Mouse (Mus musculus) heart, postnatal 36 days (tissue): ENCODE measurements around the gene Klri1. TPM values are rescaled to one million over a fixed set of nuclear protein-coding genes. Genes with fewer than 3 reads are reported as not detected.
"Not testable (repeated sequence)": the region's sequence is repeated elsewhere in the genome, so short reads cannot be mapped to it uniquely, and the experiment has no call there.

ENCODE experiments used
- DNase-seq, 2 experiments: peaks; one replicate each; pipeline ENCODE4 v3.0.0; 2021 to 2022
- intact Hi-C: fragments of 180-260 bp; cut with DNase I; formaldehyde crosslinking; loops from one replicate; pipeline ENCODE4 v1.15.1; 2025
- microRNA-seq, 2 experiments: library from miRNA; unstranded; fragments of <30 nt; microRNA quantifications; one replicate each; pipeline ENCODE4 v1.2.0; 2021; ENCODE audit warnings: borderline number of aligned reads in 2 of 2
- total RNA-seq, 2 experiments: library from RNA; stranded (reverse); gene quantifications; 2 replicates each; pipeline ENCODE4 v1.2.3; 2021

The Klri1 gene
- total RNA-seq = not detected

DNA sequence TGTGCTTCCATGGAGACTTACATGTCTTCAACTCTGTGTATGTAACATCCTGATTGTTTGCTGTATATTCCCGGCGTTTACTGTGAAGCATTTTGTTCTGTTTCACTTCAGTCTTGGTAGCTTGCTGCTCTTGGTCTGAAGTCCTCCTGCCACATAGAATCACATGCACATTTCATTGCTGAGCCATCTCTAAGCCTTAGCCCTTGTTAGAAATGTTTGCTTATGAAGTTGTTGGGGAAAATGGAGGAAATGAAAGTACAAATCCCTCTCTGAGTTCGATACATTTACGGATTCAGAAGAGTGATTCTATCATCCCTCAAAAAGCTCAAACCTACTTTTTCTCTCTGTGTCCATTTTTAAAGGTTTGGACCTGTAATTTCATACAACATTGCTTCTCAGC, at the start of gene Klri1:
Klri1 (minus strand) TSS at position 101 of the 400 bp plus-strand sequence.
- DNase-seq = no peak
- intact Hi-C loops = no loop called here

- no peak for DNase-seq
Observed at GRCm38 (mm10) chr6:129747654-129748032, 30.7 kb upstream of the Klri1 start.

DNA sequence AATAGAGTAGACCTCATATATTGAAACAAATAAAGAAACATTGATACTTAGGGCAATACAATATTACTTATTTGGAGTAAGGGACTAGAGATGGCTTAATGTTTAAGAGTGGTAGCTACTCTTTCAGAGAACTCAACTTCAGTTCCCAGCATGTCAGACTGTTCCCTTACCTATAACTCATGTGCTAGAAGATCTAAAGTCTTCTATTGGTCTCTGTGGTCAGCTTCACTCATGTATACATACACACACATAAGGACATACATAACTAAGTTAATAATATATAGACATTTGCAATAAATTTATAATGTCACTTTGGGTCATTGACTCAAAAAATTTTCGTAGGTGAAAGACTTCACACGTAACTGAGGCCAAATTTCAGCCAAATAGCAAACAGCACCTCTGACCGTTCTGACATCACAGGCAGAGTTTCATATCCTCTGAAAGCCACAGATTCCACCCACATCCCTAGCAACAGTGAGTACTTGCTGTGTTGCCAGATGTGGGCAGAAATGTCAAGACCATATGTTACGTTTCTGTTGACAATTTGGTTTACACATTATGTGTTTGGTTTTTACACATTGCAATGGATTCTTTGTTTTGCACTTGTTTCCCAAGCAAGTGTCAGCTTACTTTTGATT, 30.2 kb upstream of the Klri1 start:
- DNase-seq = no peak
- intact Hi-C loops = no loop called here

More at GRCm38 (mm10) chr6:129747654-129748032, 30.7 kb upstream of the Klri1 start:
- intact Hi-C loops = no loop called here

GRCm38 (mm10) chr6:129746151-129746550, 29.2 kb upstream of the Klri1 start:
- DNase-seq = no peak
- intact Hi-C loops = no loop called here

DNA sequence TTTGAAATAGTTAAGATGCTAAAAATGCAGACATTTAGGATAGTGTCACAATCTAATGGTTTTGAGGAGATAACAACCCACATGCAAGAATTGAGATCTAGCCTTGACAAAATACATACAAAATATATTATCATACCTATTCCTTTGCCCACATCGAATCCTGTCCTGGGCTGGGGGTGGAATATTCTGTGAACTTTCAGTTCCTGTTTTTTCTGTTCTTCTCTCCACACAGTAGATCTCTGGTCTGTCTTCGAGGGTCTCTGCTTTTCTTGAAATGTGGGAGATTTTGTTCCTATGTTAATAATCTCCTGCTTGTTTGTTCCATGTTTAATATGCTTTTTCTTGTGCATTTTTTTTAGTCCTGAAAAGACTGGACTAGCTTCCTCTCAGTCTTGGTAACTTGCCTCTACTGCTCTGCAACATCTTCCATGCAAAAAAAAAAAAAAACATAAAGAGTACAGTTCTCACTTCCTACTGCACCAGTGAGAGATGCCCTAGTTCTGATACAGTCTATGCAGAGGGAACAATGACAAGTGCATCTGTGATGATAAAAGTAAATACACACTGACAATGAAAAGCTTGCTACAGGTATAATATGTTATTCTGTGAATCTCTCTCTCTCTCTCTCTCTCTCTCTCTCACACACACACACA, 23.3 kb upstream of the Klri1 start, which contains the start of gene Klri2:
Klri2 (minus strand) TSS at position 416 of the 653 bp plus-strand sequence.
- DNase-seq = no peak
- intact Hi-C loops = no loop called here

- DNase-seq = no peak
- intact Hi-C loops = no loop called here
Observed at GRCm38 (mm10) chr6:129736414-129736813, 19.5 kb upstream of the Klri1 start.

DNA sequence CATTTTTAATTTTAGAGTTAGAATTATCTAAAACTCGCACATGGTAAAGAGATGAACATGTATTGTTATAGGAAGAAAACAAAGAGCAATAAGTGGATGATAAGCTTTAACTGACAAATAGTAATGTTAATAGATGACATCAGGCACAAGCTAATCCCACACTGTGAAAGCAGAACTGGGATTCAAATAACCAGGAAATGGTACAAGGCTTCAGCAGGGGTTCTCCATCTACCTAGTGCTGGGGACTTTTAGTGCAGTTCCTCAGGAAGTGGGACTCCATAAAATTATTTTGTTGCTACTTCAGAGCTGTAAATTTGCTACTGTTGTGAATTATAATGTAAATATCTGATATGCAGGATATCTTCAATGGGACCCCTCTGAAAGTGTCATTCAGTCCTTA, 10.3 kb upstream of the Klri1 start:
- no peak for DNase-seq
- intact Hi-C loops = no loop called here

- intact Hi-C loops = no loop called here
- no peak for DNase-seq
Observed at GRCm38 (mm10) chr6:129721390-129721789, 4.5 kb upstream of the Klri1 start.

GRCm38 (mm10) chr6:129720487-129720886, 3.6 kb upstream of the Klri1 start:
- intact Hi-C loops = no loop called here
- no peak for DNase-seq

DNA sequence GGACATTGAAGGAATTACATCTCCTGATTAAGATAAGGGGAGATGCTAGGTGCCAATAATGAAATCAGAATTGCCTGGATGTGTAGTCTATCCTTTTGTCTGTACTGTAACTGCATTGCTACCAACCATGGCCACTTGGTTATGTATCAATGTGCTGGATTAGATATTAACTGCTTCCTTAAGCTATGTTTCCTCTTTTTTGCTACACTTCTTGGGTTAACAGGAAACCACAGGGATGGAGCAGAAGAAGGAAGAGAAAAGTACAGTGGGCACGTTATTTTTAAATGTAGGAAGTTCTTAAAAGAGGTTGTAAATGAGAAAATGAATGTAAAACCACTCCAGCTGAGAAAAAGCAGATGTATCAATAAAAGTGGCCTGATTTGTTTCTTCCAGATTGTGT, 3.4 kb downstream of the Klri1 start:
- intact Hi-C loops = no loop called here
- DNase-seq = no peak

DNA sequence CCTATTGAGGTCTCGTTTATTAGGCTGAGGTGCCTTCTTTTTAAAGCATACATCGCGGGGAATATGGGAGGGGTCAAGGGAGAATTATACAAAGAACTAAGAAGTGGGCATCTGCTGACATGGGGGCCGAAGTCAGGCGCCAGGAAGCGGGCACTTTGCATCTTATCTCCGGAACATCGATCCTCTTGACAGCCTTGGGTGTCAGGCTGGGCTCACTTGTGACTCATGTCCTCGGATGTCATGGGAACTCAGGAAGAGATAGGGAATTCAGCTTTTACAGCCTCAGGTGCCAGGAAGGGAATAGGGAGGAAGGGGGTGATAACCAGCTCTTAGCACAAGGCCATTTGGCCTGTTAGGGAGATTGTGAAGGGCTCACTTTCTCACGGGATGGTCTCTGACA, 25.5 kb downstream of the Klri1 start:
- DNase-seq, intact Hi-C loops: not testable (repeated sequence)

GRCm38 (mm10) chr6:129680379-129680778, 36.6 kb downstream of the Klri1 start:
- DNase-seq = no peak
- intact Hi-C loops = no loop called here

DNA sequence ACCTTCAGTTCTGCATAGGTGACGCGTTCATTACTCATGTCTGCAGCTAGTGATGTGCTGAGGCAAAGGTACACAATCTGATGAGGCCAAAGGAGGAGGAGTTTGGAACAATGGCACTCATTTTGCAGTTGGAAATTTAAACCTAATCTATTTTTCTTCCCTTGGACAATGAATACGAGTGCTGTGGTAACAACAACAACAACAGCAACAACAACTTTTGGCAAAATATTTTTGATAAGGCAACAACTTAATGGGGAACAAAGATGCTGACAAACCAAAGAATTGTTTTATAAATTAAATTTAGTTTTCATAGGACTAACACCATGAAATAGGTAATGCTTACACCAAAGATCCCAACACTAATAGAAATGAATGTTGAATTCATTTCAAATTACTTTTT, 38.1 kb downstream of the Klri1 start, which contains the start of gene Klrc1:
Klrc1 (minus strand) TSS at position 101 of the 400 bp plus-strand sequence.
- no peak for DNase-seq
- intact Hi-C loops = no loop called here

- DNase-seq, intact Hi-C loops: not testable (repeated sequence)
Observed at GRCm38 (mm10) chr6:129661301-129661700, 55.6 kb downstream of the Klri1 start.

- intact Hi-C loops, DNase-seq: not testable (repeated sequence)
Observed at GRCm38 (mm10) chr6:129660589-129660988, 56.3 kb downstream of the Klri1 start, which contains the start of gene Klrc2. Gene Klrc2, minus strand, starts transcription at chr6:129660689.

Small RNA genes within 50 kb of the gene (microRNA-seq; reads per million reads assigned to microRNA genes)
- 0 reads per million in 2 experiments for gene Mir680-1

Other genes with a start within 250 kb of the Klri1 start
- under 1 TPM; 0.08 to 0.16 TPM for gene Olr1, start 210.0 kb downstream of the Klri1 start, total RNA-seq
- gene Tmem52b, start 204.6 kb downstream of the Klri1 start, total RNA-seq = not detected
- 100 to 1,000 TPM; 151 to 152 TPM for gene Gabarapl1, start 184.0 kb downstream of the Klri1 start, total RNA-seq
- gene Klre1, start 139.2 kb downstream of the Klri1 start, total RNA-seq = not detected
- under 1 TPM in 1 of 2 experiments, not detected in 1; 0.38 TPM for gene Klrd1, start 125.3 kb downstream of the Klri1 start, total RNA-seq
- under 1 TPM in 1 of 2 experiments, not detected in 1; 0.19 TPM for gene Klrk1, start 93.3 kb downstream of the Klri1 start, total RNA-seq
- not detected for gene Klrc3, start 73.8 kb downstream of the Klri1 start, total RNA-seq
- gene Klrc2, start 56.4 kb downstream of the Klri1 start, total RNA-seq = not detected
- gene Klrc1, start 38.2 kb downstream of the Klri1 start, total RNA-seq = under 1 TPM in 1 of 2 experiments, not detected in 1; 0.41 TPM
- gene Klri2, start 23.4 kb upstream of the Klri1 start, total RNA-seq = not detected
- gene Gm156, start 67.1 kb upstream of the Klri1 start, total RNA-seq = not detected
- not detected for gene Gm17631, start 145.5 kb upstream of the Klri1 start, total RNA-seq
- gene Klra17, start 159.5 kb upstream of the Klri1 start, total RNA-seq = not detected
- not detected for gene Klra5, start 200.5 kb upstream of the Klri1 start, total RNA-seq